Mouse (Mus musculus) midbrain, embryonic 14.5 days (tissue): Measurements from ENCODE around the gene Tet1. TPM values are rescaled to one million over a fixed set of nuclear protein-coding genes. Genes with fewer than 3 reads are reported as not detected.

ENCODE experiments used
- ATAC-seq: fragments of 200-750 bp; cut with Nextera tagmentation; 2 replicates; pipeline ENCODE4 v1.8.0; 2017; ENCODE audit warnings: moderate number of reproducible peaks, moderate library complexity; ENCODE audit not compliant: low FRiP score, low TSS enrichment
- DNase-seq: peaks from one replicate; pipeline ENCODE4 v3.0.0-alpha.2; 2015
- H3K27ac ChIP-seq: fragments of 300-500 bp; sonication (generic); replicated peaks from 2 replicates; pipeline ENCODE4 v1.5.1; 2014; ENCODE audit warnings: mild to moderate bottlenecking, low read depth, low read length, moderate library complexity
- H3K27me3 ChIP-seq: fragments of 300-500 bp; sonication (generic); 2 replicates; pipeline ENCODE4 v1.6.1; 2014; ENCODE audit warnings: low read length, control low read depth, mixed read lengths; ENCODE audit not compliant: control insufficient read depth, insufficient read depth
- H3K36me3 ChIP-seq: fragments of 300-500 bp; sonication (generic); 2 replicates; pipeline ENCODE4 v1.6.1; 2014; ENCODE audit warnings: low read length, control low read depth; ENCODE audit not compliant: control insufficient read depth, insufficient read depth
- H3K4me1 ChIP-seq: fragments of 300-500 bp; sonication (generic); 2 replicates; pipeline ENCODE4 v1.6.1; 2014; ENCODE audit warnings: mild to moderate bottlenecking, antibody characterized with exemption, low read length, control low read depth; ENCODE audit not compliant: control insufficient read depth, insufficient read depth
- H3K4me2 ChIP-seq: fragments of 300-500 bp; sonication (generic); 2 replicates; pipeline ENCODE4 v1.6.1; 2014; ENCODE audit warnings: mild to moderate bottlenecking, low read length, moderate library complexity
- H3K4me3 ChIP-seq: fragments of 300-500 bp; sonication (generic); replicated peaks from 2 replicates; pipeline ENCODE4 v1.5.1; 2014; ENCODE audit warnings: low read depth, low read length
- H3K9ac ChIP-seq: fragments of 300-500 bp; sonication (generic); replicated peaks from 2 replicates; pipeline ENCODE4 v1.6.1; 2014; ENCODE audit warnings: mild to moderate bottlenecking, low read length, moderate library complexity
- H3K9me3 ChIP-seq: fragments of 300-500 bp; sonication (generic); 2 replicates; pipeline ENCODE4 v1.6.1; 2016; ENCODE audit warnings: low read length, control low read depth, mixed read lengths; ENCODE audit not compliant: control insufficient read depth
- WGBS: fragments of 180-500 bp; shearing (Covaris S2); extraction: QIAGEN DNeasy Blood & Tissue Kit; methylation state at CpG from one replicate; pipeline ENCODE4 v1.1.7; 2014; 5-methylcytosine and 5-hydroxymethylcytosine counted together
- polyA plus RNA-seq: library from polyadenylated mRNA; unstranded; fragments of >200 nt; fragmentation: Nextera tagmentation; extraction: Ambion mirVana; gene quantifications from 2 replicates; pipeline ENCODE4 v1.2.1, GENCODE M21; 2014

Tet1 gene
- polyA plus RNA-seq, 1 experiment from 2014 or later = 44.3 TPM

DNA sequence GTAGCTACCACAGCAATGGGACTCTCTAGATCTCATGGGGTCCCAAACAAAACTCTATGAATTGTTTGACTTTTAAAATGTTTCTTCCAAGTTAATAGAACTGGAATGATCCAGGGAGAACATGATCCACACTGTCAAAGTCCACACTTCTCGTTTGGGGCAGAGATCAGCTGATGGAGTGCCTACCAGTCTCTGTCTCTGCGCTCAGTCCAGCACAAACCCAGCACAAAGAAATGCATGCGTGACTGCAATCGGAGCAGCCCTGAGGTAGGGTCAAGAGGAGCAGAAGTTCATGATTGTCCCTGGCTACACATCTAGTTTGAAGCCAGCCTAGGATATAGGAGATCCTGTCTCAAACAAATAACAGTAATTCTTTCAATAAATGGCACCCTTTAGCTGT lies 85.4 kb downstream of the Tet1 start:
- ATAC-seq (no peak), DNase-seq (no peak)
- no peaks in the 10 kb centered on the region for H3K27me3 ChIP-seq
- no peaks in the 10 kb centered on the region for H3K4me1 ChIP-seq
- peaks cover 38% of the 10 kb centered on the region for H3K36me3 ChIP-seq
- H3K4me3 ChIP-seq = no peak overlapping the region
- no peaks in the 10 kb centered on the region for H3K9me3 ChIP-seq
- no peak overlapping the region for H3K4me2 ChIP-seq
- no peak overlapping the region for H3K27ac ChIP-seq
- 87% methylated on average over 4 of the region's 4 CpGs for WGBS
- no peak overlapping the region for H3K9ac ChIP-seq

DNA sequence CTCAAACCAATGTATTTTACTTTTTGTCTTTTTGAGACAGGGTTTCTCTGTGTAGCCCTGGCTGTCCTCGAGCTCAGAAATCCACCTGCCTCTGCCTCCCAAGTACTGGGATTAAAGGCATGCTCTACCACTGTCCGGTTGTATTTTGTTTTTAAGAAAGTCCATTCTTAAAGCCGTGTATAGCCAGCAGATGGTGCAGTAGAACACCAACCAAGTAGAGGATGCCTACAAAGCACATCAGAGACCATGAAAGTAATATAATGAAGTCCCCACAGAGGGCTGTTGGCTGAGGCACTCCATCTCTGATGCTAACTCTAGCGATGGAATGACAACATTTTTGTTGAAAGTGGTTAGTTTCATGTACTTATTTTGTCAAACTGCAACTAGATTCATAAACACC lies 98.8 kb downstream of the Tet1 start:
- Histone ChIP-seq H3K4me3 (no peak overlapping the region), H3K36me3 (peaks cover 43% of the 10 kb centered on the region), H3K9ac (no peak overlapping the region), H3K4me2 (no peak overlapping the region), H3K27me3 (no peaks in the 10 kb centered on the region), H3K9me3 (no peaks in the 10 kb centered on the region), H3K27ac (no peak overlapping the region), H3K4me1 (no peaks in the 10 kb centered on the region)
- no peak for ATAC-seq
- WGBS = 79% methylated on average over 4 of the region's 4 CpGs
- peak; percentile 10 for DNase-seq

DNA sequence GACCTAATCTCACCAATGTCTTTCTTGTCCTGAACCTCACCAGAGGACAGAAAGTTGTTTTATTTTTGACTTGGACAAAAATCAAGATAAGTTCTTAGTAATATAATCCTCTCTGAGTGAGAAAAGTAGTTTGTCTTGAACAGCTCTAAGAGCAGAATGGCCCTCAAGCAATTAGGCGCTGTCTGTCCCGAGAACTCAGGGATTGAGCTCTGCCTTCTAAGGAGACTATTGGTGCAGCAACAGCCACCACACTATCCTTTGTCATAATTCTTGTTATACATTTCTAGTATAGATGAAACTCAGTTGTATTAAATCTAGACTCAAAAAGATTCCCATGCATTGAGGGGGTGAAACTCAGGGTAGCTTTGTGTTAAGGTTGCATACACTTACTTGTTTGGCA lies 100.0 kb downstream of the Tet1 start:
- Histone ChIP-seq H3K36me3 (peaks cover 31% of the 10 kb centered on the region), H3K9me3 (no peaks in the 10 kb centered on the region), H3K27me3 (no peaks in the 10 kb centered on the region), H3K4me3 (no peak overlapping the region), H3K27ac (no peak overlapping the region), H3K4me1 (no peaks in the 10 kb centered on the region), H3K9ac (no peak overlapping the region), H3K4me2 (no peak overlapping the region)
- 96% methylated on average over 2 of the region's 2 CpGs for WGBS
- ATAC-seq = no peak
- DNase-seq = no peak

DNA sequence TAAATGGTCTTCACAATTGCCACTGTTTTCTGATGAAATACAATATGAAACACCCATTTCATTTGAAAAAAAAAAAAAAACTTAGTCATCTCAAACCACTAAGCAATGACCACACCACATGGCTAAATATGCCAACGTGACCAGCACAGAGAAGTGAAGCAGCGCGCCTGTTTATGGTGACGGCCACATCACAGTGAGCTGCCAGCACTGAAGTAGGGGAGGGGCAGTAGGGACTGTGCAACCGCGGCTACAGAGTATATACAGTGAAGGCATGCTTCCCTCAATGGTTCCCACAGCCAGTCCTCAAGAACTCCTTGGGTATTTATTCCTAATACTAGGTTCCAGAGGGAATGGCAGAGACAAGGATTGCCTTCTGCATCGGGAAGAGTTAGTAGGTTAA lies 100.5 kb downstream of the Tet1 start:
- no peak overlapping the region for H3K4me3 ChIP-seq
- H3K9me3 ChIP-seq = no peaks in the 10 kb centered on the region
- 94% methylated on average over 7 of the region's 7 CpGs for WGBS
- no peaks in the 10 kb centered on the region for H3K27me3 ChIP-seq
- ATAC-seq (no peak), DNase-seq (no peak)
- no peaks in the 10 kb centered on the region for H3K4me1 ChIP-seq
- H3K27ac ChIP-seq = no peak overlapping the region
- peaks cover 26% of the 10 kb centered on the region for H3K36me3 ChIP-seq
- H3K4me2 ChIP-seq = no peak overlapping the region
- H3K9ac ChIP-seq = no peak overlapping the region

DNA sequence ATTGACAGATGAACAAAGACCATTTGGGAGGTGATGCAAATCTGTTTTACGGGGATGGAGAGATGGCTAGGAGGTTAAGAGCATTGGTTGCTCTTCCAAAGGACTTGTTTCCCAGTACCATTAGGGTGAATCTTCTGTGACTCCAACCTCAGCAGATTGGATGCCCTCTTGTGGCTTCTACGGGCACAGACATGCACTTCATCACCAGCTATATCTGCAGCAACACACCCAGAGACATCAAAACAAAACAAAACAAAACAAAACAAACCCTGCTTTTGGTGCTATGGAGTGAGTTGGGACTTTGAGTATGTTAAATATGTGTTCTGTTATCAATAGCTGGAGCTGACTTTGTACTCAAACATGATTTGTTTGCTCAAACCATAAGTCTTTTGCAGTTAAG lies 104.7 kb downstream of the Tet1 start:
- Histone ChIP-seq H3K9ac (no peak overlapping the region), H3K9me3 (no peaks in the 10 kb centered on the region), H3K27me3 (no peaks in the 10 kb centered on the region), H3K4me3 (no peak overlapping the region), H3K36me3 (no peaks in the 10 kb centered on the region; the same call in 1 of the 2 replicates), H3K27ac (no peak overlapping the region), H3K4me1 (no peaks in the 10 kb centered on the region), H3K4me2 (no peak overlapping the region)
- 68% methylated on average over 2 of the region's 2 CpGs for WGBS
- ATAC-seq (no peak), DNase-seq (peak; percentile 23)

DNA sequence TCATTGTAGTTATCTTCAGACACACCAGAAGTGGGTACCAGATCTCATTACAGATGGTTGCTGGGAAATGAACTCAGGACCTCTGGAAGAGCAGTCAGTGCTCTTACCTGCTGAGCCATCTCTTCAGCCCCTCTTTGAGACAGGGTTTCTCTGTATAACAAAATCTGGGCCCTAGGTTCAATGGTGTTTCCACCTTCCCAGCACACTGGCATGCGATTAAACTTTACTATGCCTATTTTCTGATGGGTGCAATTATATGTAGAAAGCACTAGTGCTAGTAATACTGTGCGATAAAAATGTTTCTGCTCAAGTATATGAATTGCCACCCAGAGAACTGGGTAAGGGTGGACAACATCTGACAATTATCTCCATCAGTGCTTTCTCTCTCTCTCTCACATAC lies 105.5 kb downstream of the Tet1 start:
- H3K4me1 ChIP-seq = no peaks in the 10 kb centered on the region
- no peaks in the 10 kb centered on the region for H3K27me3 ChIP-seq
- H3K9ac ChIP-seq = no peak overlapping the region
- no peaks in the 10 kb centered on the region for H3K9me3 ChIP-seq
- no peak overlapping the region for H3K4me3 ChIP-seq
- WGBS = 98% methylated on average over 2 of the region's 2 CpGs
- H3K4me2 ChIP-seq = no peak overlapping the region
- no peaks in the 10 kb centered on the region; the same call in 1 of the 2 replicates for H3K36me3 ChIP-seq
- ATAC-seq = no peak
- DNase-seq = no peak
- H3K27ac ChIP-seq = no peak overlapping the region

DNA sequence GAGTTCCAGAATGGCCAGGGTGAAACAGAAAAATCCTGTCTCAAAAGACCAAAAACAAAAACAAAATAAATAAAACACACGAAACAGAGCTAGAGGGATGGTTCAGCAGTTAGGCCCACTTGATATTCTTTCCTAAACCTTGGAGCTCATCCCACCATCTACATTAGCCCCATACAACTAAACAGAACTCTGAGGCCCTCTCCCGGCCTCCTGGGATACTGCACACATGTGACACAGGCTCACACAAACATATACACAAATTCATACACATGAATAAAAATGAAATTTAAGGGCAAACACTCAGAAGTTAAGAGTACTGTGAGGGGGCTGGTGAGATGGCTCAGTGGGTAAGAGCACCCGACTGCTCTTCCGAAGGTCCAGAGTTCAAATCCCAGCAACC lies 114.6 kb downstream of the Tet1 start:
- Histone ChIP-seq H3K4me3 (no peak overlapping the region), H3K9ac (no peak overlapping the region), H3K27me3 (no peaks in the 10 kb centered on the region), H3K9me3 (no peaks in the 10 kb centered on the region), H3K36me3 (peaks cover 12% of the 10 kb centered on the region), H3K27ac (no peak overlapping the region), H3K4me2 (no peak overlapping the region), H3K4me1 (peaks cover 5% of the 10 kb centered on the region)
- no peak for DNase-seq
- WGBS = 97% methylated on average over 4 of the region's 4 CpGs
- no peak for ATAC-seq

DNA sequence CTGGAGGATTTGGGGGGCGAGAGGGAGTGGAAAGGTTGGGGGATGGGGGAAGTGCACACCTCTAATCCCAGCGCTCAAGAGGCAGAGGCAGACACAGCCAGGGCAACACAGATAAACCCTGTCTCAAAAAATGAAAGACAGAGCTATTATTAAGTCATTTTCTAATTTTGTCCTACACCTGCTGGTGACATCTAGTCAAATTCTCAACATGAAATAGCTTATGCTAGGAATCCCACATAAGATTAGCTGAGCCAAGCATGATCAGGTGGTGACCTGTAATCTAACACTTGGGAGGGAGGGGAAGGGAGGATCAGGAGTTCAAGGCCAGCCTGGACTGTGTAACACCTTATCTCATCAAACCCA lies 115.7 kb downstream of the Tet1 start:
- ATAC-seq = no peak
- peak overlapping the region; percentile 65 for H3K4me2 ChIP-seq
- H3K9ac ChIP-seq = peak overlapping the region; percentile 53
- no peaks in the 10 kb centered on the region for H3K27me3 ChIP-seq
- 33% methylated on average over 2 of the region's 2 CpGs for WGBS
- peaks cover 23% of the 10 kb centered on the region for H3K36me3 ChIP-seq
- H3K9me3 ChIP-seq = no peaks in the 10 kb centered on the region
- no peak for DNase-seq
- H3K27ac ChIP-seq = peak overlapping the region; percentile 93
- H3K4me3 ChIP-seq = peak overlapping the region; percentile 99
- peaks cover 5% of the 10 kb centered on the region for H3K4me1 ChIP-seq

DNA sequence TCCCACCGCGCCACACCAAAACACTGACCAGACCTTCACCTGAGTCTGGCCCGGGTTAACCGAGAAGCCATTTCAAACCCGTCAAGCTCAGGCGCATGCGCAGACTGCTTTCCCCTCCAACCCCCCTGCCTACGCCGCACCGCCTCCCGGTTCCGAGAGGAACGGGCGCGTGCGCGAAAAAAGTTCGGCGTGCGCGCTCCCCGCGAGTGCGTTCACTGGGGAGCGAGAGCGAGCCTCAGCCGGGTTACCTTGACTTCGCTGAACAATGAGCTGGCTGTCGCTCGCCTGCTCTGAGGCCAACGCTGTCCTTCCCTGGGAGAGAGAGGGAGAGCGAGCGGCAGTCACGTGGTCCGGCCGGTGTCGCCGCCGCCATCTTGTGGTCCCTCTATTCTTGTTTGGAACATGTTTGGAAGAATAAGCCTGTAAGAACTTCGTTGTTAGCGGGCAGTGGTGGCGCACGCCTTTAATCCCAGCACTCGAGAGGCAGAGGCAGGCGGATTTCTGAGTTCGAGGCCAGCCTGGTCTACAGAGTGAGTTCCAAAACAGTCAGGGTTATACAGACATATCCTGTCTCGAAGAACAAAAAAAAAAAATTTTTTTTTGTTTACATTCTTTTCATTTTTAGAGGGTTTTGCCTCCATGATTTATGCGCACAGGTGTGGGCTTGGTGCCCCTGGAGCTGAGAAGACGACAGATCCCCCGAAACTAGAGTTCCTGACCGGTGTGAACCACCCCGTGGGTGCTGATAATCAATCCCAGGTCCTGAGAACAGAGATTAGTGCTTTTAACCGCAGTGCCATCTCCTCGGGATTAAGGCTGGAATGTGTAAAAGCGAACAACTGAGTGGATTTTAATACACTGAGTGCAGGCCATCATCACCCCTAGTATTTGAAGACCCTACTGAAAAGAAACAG lies 116.4 kb downstream of the Tet1 start, which contains the start of gene Ccar1:
Ccar1 (minus strand) TSS at position 110 of the 914 bp plus-strand sequence.
- WGBS = 4% methylated on average over 55 of the region's 55 CpGs
- H3K9me3 ChIP-seq = no peaks in the 10 kb centered on the region
- peak within 1 kb of the TSS; percentile 98 for H3K9ac ChIP-seq
- no peaks in the 10 kb centered on the region for H3K27me3 ChIP-seq
- H3K4me3 ChIP-seq = peak within 1 kb of the TSS; percentile 99
- peak within 1 kb of the TSS; percentile 65 for H3K4me2 ChIP-seq
- peaks cover 29% of the 10 kb centered on the region for H3K36me3 ChIP-seq
- ATAC-seq (peak; percentile 98), DNase-seq (peak; percentile 100)
- H3K4me1 ChIP-seq = peaks cover 5% of the 10 kb centered on the region
- peak within 1 kb of the TSS; percentile 93 for H3K27ac ChIP-seq
